ENCODE assay signal across 12 mouse cellular contexts in genomic region chr10:80055891-80056290, GRCm38 (mm10). TPM values are rescaled to one million over a fixed set of nuclear protein-coding genes. Genes with fewer than 3 reads are reported as not detected.
DNase-seq lines count a peak whose midpoint lies in the region; ATAC-seq and TF ChIP-seq lines count a peak whose summit lies in the region.
"Had no signal": no experiment of that assay in that cellular context is flagged by ENCODE, and none has a peak within 500 bp of the region (broad histone marks: within the 10 kb centered on the region; RNA-seq: fewer than 3 reads in every experiment).

No protein-coding gene starts in this region.

- DNase-seq in kidney, adult 9 months: peak; percentile 64
- no peak for DNase-seq in left cerebral cortex, adult 18-20 months (ENCODE audit: low spot score in 2 of 2)
- DNase-seq in adrenal gland, adult 8-10 months: no peak
- DNase-seq: cerebellum, postnatal 14 days; kidney, postnatal 4 days had no signal

- peak overlapping the region; percentile 89 for H3K4me3 ChIP-seq in erythroblast, embryonic 14.5 days (replicated peaks)
- H3K4me3 ChIP-seq in kidney, embryonic 16.5 days (ENCODE audit: low read length): no peak overlapping the region
- peak overlapping the region; percentile 93 for H3K4me3 ChIP-seq in E14TG2a.4 (replicated peaks; ENCODE audit: low read length)
- H3K4me3 ChIP-seq in intestine, embryonic 15.5 days (replicated peaks): no peak overlapping the region

- no peaks in the 10 kb centered on the region for H3K27me3 ChIP-seq in erythroblast, embryonic 14.5 days (ENCODE audit: control insufficient read depth)
- H3K27me3 ChIP-seq in kidney, embryonic 16.5 days (ENCODE audit: insufficient read depth, low read length): no peaks in the 10 kb centered on the region
- H3K27me3 ChIP-seq in E14TG2a.4 (ENCODE audit: insufficient read depth, low read length): no peaks in the 10 kb centered on the region
- H3K27me3 ChIP-seq in intestine, embryonic 15.5 days (replicated peaks): no peaks in the 10 kb centered on the region
- H3K27me3 ChIP-seq: forebrain, embryonic 12.5 days; midbrain, embryonic 12.5 days had no signal

- TF ChIP-seq CTCF in E14TG2a.4 (conservative IDR thresholded peaks at IDR 0.05; ENCODE audit: low read length): no peak

- H3K9ac ChIP-seq in kidney, embryonic 16.5 days (replicated peaks; ENCODE audit: low read length): no peak overlapping the region
- H3K9ac ChIP-seq in intestine, embryonic 15.5 days: 0 out of 2 replicates have a peak overlapping the region, but pooled peaks have one; percentile 14

- no peaks in the 10 kb centered on the region for H3K9me3 ChIP-seq in erythroblast, embryonic 14.5 days (ENCODE audit: control insufficient read depth, low read length)
- no peaks in the 10 kb centered on the region for H3K9me3 ChIP-seq in kidney, embryonic 16.5 days (ENCODE audit: low read length)
- no peaks in the 10 kb centered on the region for H3K9me3 ChIP-seq in E14TG2a.4 (ENCODE audit: low read length)
- H3K9me3 ChIP-seq in intestine, embryonic 15.5 days: no peaks in the 10 kb centered on the region
- H3K9me3 ChIP-seq: forebrain, embryonic 12.5 days; midbrain, embryonic 12.5 days had no signal

- no peak overlapping the region for H3K27ac ChIP-seq in kidney, embryonic 16.5 days (ENCODE audit: low read length)
- H3K27ac ChIP-seq in intestine, embryonic 15.5 days: peak overlapping the region; percentile 54; the same call in 1 of the 2 replicates
- H3K27ac ChIP-seq: forebrain, embryonic 12.5 days; midbrain, embryonic 12.5 days had no signal

- no peak for ATAC-seq in erythroblast, adult 5-6 weeks (replicated peaks; ENCODE audit: low FRiP score, poor library complexity, severe bottlenecking)
- ATAC-seq in kidney, embryonic 16.5 days (ENCODE audit: low FRiP score, low TSS enrichment): no peak
- no peak for ATAC-seq in intestine, embryonic 15.5 days

- peaks cover 68% of the 10 kb centered on the region for H3K36me3 ChIP-seq in erythroblast, embryonic 14.5 days (ENCODE audit: control insufficient read depth)
- H3K36me3 ChIP-seq in kidney, embryonic 16.5 days (ENCODE audit: insufficient read depth, low read length): peaks cover 43% of the 10 kb centered on the region
- H3K36me3 ChIP-seq in E14TG2a.4 (ENCODE audit: insufficient read depth, low read length): peaks cover 72% of the 10 kb centered on the region
- H3K36me3 ChIP-seq in intestine, embryonic 15.5 days: peaks cover 39% of the 10 kb centered on the region

- WGBS in kidney, embryonic 16.5 days: 81% methylated on average over 9 of the region's 10 CpGs
- 66% methylated on average over 9 of the region's 10 CpGs for WGBS in intestine, embryonic 15.5 days

- H3K4me1 ChIP-seq in erythroblast, embryonic 14.5 days (ENCODE audit: control insufficient read depth): peaks cover 62% of the 10 kb centered on the region
- H3K4me1 ChIP-seq in kidney, embryonic 16.5 days (ENCODE audit: insufficient read depth, low read length): peaks cover 36% of the 10 kb centered on the region
- peaks cover 78% of the 10 kb centered on the region for H3K4me1 ChIP-seq in E14TG2a.4 (replicated peaks; ENCODE audit: low read depth, low read length)
- H3K4me1 ChIP-seq in intestine, embryonic 15.5 days (replicated peaks): peaks cover 32% of the 10 kb centered on the region

- H3K4me2 ChIP-seq in kidney, embryonic 16.5 days (replicated peaks; ENCODE audit: low read depth, low read length): no peak overlapping the region
- peak overlapping the region; percentile 77 for H3K4me2 ChIP-seq in intestine, embryonic 15.5 days (replicated peaks)

RNA-seq across cellular contexts. Expression of gene Gpx4, which starts 8.9 kb away (rescaled TPM):
- 551 and 700 TPM in 2 replicates for polyA plus RNA-seq in erythroblast, embryonic 14.5 days (2012)
- 108 and 169 TPM in 2 replicates for total RNA-seq in erythroblast, adult 5-6 weeks (2015; ENCODE audit: low replicate concordance)
- total RNA-seq in erythroblast, adult 5-6 weeks (2017; ENCODE audit: low replicate concordance): 96.3 and 123 TPM in 2 replicates
- polyA plus RNA-seq in kidney, embryonic 16.5 days (2015; fragmentation: Nextera tagmentation; extraction: Ambion mirVana): 617 and 706 TPM in 2 replicates
- 712 and 771 TPM in 2 replicates for polyA plus RNA-seq in intestine, embryonic 15.5 days (2015; fragmentation: Nextera tagmentation; extraction: Ambion mirVana)
- total RNA-seq in left cerebral cortex, adult 18-20 months (2021): 100 to 1,000 TPM; 554 to 575 TPM
- total RNA-seq in adrenal gland, adult 8-10 months (2022): 100 to 1,000 TPM; 697 to 776 (median 769) TPM

RNA-seq across cellular contexts. Expression of gene Polr2e, which starts 16.3 kb away (rescaled TPM):
- polyA plus RNA-seq in erythroblast, embryonic 14.5 days (2012): 11.9 and 17.1 TPM in 2 replicates
- 23.6 and 33.4 TPM in 2 replicates for total RNA-seq in erythroblast, adult 5-6 weeks (2015; ENCODE audit: low replicate concordance)
- 4.5 and 9.9 TPM in 2 replicates for total RNA-seq in erythroblast, adult 5-6 weeks (2017; ENCODE audit: low replicate concordance)
- polyA plus RNA-seq in kidney, embryonic 16.5 days (2015; fragmentation: Nextera tagmentation; extraction: Ambion mirVana): 242 and 248 TPM in 2 replicates
- 206 and 218 TPM in 2 replicates for polyA plus RNA-seq in intestine, embryonic 15.5 days (2015; fragmentation: Nextera tagmentation; extraction: Ambion mirVana)
- 10 to 100 TPM; 73.6 to 75.2 TPM for total RNA-seq in left cerebral cortex, adult 18-20 months (2021)
- 100 to 1,000 TPM in 1 of 4 experiments, 10 to 100 TPM in 3; 79.1 to 104 (median 94.4) TPM for total RNA-seq in adrenal gland, adult 8-10 months (2022)

RNA-seq across cellular contexts. Expression of gene Arhgap45, which starts 39.4 kb away (rescaled TPM):
- 1.5 and 1.7 TPM in 2 replicates for polyA plus RNA-seq in erythroblast, embryonic 14.5 days (2012)
- 23.1 and 31.6 TPM in 2 replicates for total RNA-seq in erythroblast, adult 5-6 weeks (2015; ENCODE audit: low replicate concordance)
- 28.6 and 35.8 TPM in 2 replicates for total RNA-seq in erythroblast, adult 5-6 weeks (2017; ENCODE audit: low replicate concordance)
- polyA plus RNA-seq in kidney, embryonic 16.5 days (2015; fragmentation: Nextera tagmentation; extraction: Ambion mirVana): 10.5 and 11.3 TPM in 2 replicates
- polyA plus RNA-seq in intestine, embryonic 15.5 days (2015; fragmentation: Nextera tagmentation; extraction: Ambion mirVana): 6.3 and 6.5 TPM in 2 replicates
- 1 to 10 TPM; 3.7 to 4.1 TPM for total RNA-seq in left cerebral cortex, adult 18-20 months (2021)
- total RNA-seq in adrenal gland, adult 8-10 months (2022): 10 to 100 TPM in 2 of 4 experiments, 1 to 10 TPM in 2; 6.4 to 10.6 (median 8.5) TPM

RNA-seq across cellular contexts. Expression of gene Sbno2, which starts 49.5 kb away (rescaled TPM):
- polyA plus RNA-seq in erythroblast, embryonic 14.5 days (2012): 3.4 and 3.9 TPM in 2 replicates
- 9.2 and 12.5 TPM in 2 replicates for total RNA-seq in erythroblast, adult 5-6 weeks (2015; ENCODE audit: low replicate concordance)
- 17.1 and 20.9 TPM in 2 replicates for total RNA-seq in erythroblast, adult 5-6 weeks (2017; ENCODE audit: low replicate concordance)
- polyA plus RNA-seq in kidney, embryonic 16.5 days (2015; fragmentation: Nextera tagmentation; extraction: Ambion mirVana): 16.1 and 17.6 TPM in 2 replicates
- polyA plus RNA-seq in intestine, embryonic 15.5 days (2015; fragmentation: Nextera tagmentation; extraction: Ambion mirVana): 12.8 and 14.0 TPM in 2 replicates
- 10 to 100 TPM; 16.8 to 18.8 TPM for total RNA-seq in left cerebral cortex, adult 18-20 months (2021)
- total RNA-seq in adrenal gland, adult 8-10 months (2022): 10 to 100 TPM; 27.4 to 54.8 (median 45.1) TPM

RNA-seq across cellular contexts. Expression of gene Abca7, which starts 59.6 kb away (rescaled TPM):
- 7.6 and 7.9 TPM in 2 replicates for polyA plus RNA-seq in erythroblast, embryonic 14.5 days (2012)
- 14.4 and 18.2 TPM in 2 replicates for total RNA-seq in erythroblast, adult 5-6 weeks (2015; ENCODE audit: low replicate concordance)
- 19.4 and 27.7 TPM in 2 replicates for total RNA-seq in erythroblast, adult 5-6 weeks (2017; ENCODE audit: low replicate concordance)
- polyA plus RNA-seq in kidney, embryonic 16.5 days (2015; fragmentation: Nextera tagmentation; extraction: Ambion mirVana): 4.2 and 4.4 TPM in 2 replicates
- polyA plus RNA-seq in intestine, embryonic 15.5 days (2015; fragmentation: Nextera tagmentation; extraction: Ambion mirVana): 3.0 and 3.7 TPM in 2 replicates
- 10 to 100 TPM; 13.0 to 13.7 TPM for total RNA-seq in left cerebral cortex, adult 18-20 months (2021)
- 10 to 100 TPM; 21.6 to 35.5 (median 27.8) TPM for total RNA-seq in adrenal gland, adult 8-10 months (2022)

Comparison
In these comparisons a context has a peak if more than half of its experiments do, and no peak if none do; other contexts are left out.
1. H3K4me3 ChIP-seq: peak in erythroblast, embryonic 14.5 days (single experiment) and E14TG2a.4 (single experiment); none in kidney, embryonic 16.5 days (single experiment) and intestine, embryonic 15.5 days (single experiment).